8 mouse cellular contexts compared by ENCODE assay signal in genomic region chr1:131199976-131200375, GRCm38 (mm10). TPM values are rescaled to one million over a fixed set of nuclear protein-coding genes. Genes with fewer than 3 reads are reported as not detected.
DNase-seq lines count a peak whose midpoint lies in the region; ATAC-seq and TF ChIP-seq lines count a peak whose summit lies in the region.

No protein-coding gene starts in this region.

- TF ChIP-seq EP300 in lung, postnatal 0 days (IDR thresholded peaks at IDR 0.05) = no peak
- no peak for TF ChIP-seq EP300 in stomach, postnatal 0 days (optimal IDR thresholded peaks at IDR 0.05)

- DNase-seq in forebrain, embryonic 10.5 days (ENCODE audit: extremely low spot score, low spot score) = no peak
- no peak for DNase-seq in forebrain, postnatal 0 days
- peak; percentile 95 for DNase-seq in CD4-positive helper T cell, adult 2 months (ENCODE audit: low read depth, low spot score)
- peak; percentile 59 for DNase-seq in intestine, embryonic 14.5 days (ENCODE audit: low spot score)
- DNase-seq in lung, postnatal 0 days (ENCODE audit: low spot score) = peak; percentile 72
- DNase-seq in stomach, postnatal 0 days (ENCODE audit: low spot score) = peak; percentile 61
- no peak for DNase-seq in right cerebral cortex, postnatal 4 days

- no peaks in the 10 kb centered on the region for H3K9me3 ChIP-seq in forebrain, embryonic 10.5 days
- no peaks in the 10 kb centered on the region for H3K9me3 ChIP-seq in forebrain, postnatal 0 days (ENCODE audit: low read length)
- H3K9me3 ChIP-seq in intestine, embryonic 14.5 days (ENCODE audit: control insufficient read depth, low read length) = no peaks in the 10 kb centered on the region
- H3K9me3 ChIP-seq in lung, postnatal 0 days (ENCODE audit: low read length) = no peaks in the 10 kb centered on the region
- H3K9me3 ChIP-seq in stomach, postnatal 0 days (ENCODE audit: control insufficient read depth, low read length) = no peaks in the 10 kb centered on the region

- H3K27ac ChIP-seq in forebrain, embryonic 10.5 days = peak overlapping the region; percentile 46
- no peak overlapping the region for H3K27ac ChIP-seq in forebrain, postnatal 0 days (ENCODE audit: low read depth, low read length)
- H3K27ac ChIP-seq in intestine, embryonic 14.5 days (ENCODE audit: low read depth) = no peak overlapping the region
- 0 out of 2 replicates have a peak overlapping the region, but pooled peaks have one; percentile 20 for H3K27ac ChIP-seq in lung, postnatal 0 days (ENCODE audit: low read length)
- peak overlapping the region; percentile 65 for H3K27ac ChIP-seq in stomach, postnatal 0 days (replicated peaks)

- no peak for TF ChIP-seq CTCF in forebrain, postnatal 0 days (IDR thresholded peaks at IDR 0.05; ENCODE audit: low read depth)
- peak; percentile 31; the same call in 1 of the 2 replicates for TF ChIP-seq CTCF in lung, postnatal 0 days (IDR thresholded peaks at IDR 0.05)
- TF ChIP-seq CTCF in stomach, postnatal 0 days (IDR thresholded peaks at IDR 0.05; ENCODE audit: low read depth) = peak; percentile 56

- no peak overlapping the region for H3K4me2 ChIP-seq in forebrain, postnatal 0 days (ENCODE audit: low read depth)
- no peak overlapping the region for H3K4me2 ChIP-seq in intestine, embryonic 14.5 days (ENCODE audit: low read length)
- no peak overlapping the region for H3K4me2 ChIP-seq in lung, postnatal 0 days (replicated peaks; ENCODE audit: low read depth, low read length)
- H3K4me2 ChIP-seq in stomach, postnatal 0 days (replicated peaks; ENCODE audit: low read depth) = 0 out of 2 replicates have a peak overlapping the region, but pooled peaks have one; percentile 5

- ATAC-seq in forebrain, postnatal 0 days = no peak
- ATAC-seq in common myeloid progenitor, adult 5-6 weeks (replicated peaks; ENCODE audit: low read depth, poor library complexity, severe bottlenecking) = peak; percentile 92
- peak; percentile 47; the same call in 1 of the 2 replicates for ATAC-seq in intestine, embryonic 14.5 days (replicated peaks; ENCODE audit: low FRiP score, low TSS enrichment, low read depth)
- ATAC-seq in lung, postnatal 0 days = peak; percentile 63
- peak; percentile 73 for ATAC-seq in stomach, postnatal 0 days (ENCODE audit: low FRiP score, low TSS enrichment)

- no peaks in the 10 kb centered on the region for H3K27me3 ChIP-seq in forebrain, embryonic 10.5 days (ENCODE audit: poor library complexity, severe bottlenecking)
- no peaks in the 10 kb centered on the region for H3K27me3 ChIP-seq in forebrain, postnatal 0 days (ENCODE audit: insufficient read depth, low read length)
- H3K27me3 ChIP-seq in intestine, embryonic 14.5 days (replicated peaks; ENCODE audit: control insufficient read depth, insufficient read depth, low read length) = no peaks in the 10 kb centered on the region
- H3K27me3 ChIP-seq in lung, postnatal 0 days (replicated peaks; ENCODE audit: insufficient read depth, low read length) = no peaks in the 10 kb centered on the region
- no peaks in the 10 kb centered on the region for H3K27me3 ChIP-seq in stomach, postnatal 0 days (ENCODE audit: control insufficient read depth, insufficient read depth, low read length)

- peaks cover 14% of the 10 kb centered on the region for H3K4me1 ChIP-seq in forebrain, embryonic 10.5 days
- H3K4me1 ChIP-seq in forebrain, postnatal 0 days (ENCODE audit: insufficient read depth) = no peaks in the 10 kb centered on the region
- H3K4me1 ChIP-seq in intestine, embryonic 14.5 days (replicated peaks; ENCODE audit: control insufficient read depth, insufficient read depth, low read length) = peaks cover 9% of the 10 kb centered on the region; the same call in 1 of the 2 replicates
- H3K4me1 ChIP-seq in lung, postnatal 0 days (ENCODE audit: insufficient read depth, low read depth, low read length) = no peaks in the 10 kb centered on the region
- peaks cover 11% of the 10 kb centered on the region for H3K4me1 ChIP-seq in stomach, postnatal 0 days (replicated peaks; ENCODE audit: control insufficient read depth, insufficient read depth)

- no peak overlapping the region for H3K9ac ChIP-seq in forebrain, postnatal 0 days
- no peak overlapping the region for H3K9ac ChIP-seq in intestine, embryonic 14.5 days (ENCODE audit: low read length)
- no peak overlapping the region for H3K9ac ChIP-seq in lung, postnatal 0 days (replicated peaks; ENCODE audit: low read depth)
- no peak overlapping the region for H3K9ac ChIP-seq in stomach, postnatal 0 days (ENCODE audit: low read length)

- 58% methylated on average over 12 of the region's 12 CpGs for WGBS in forebrain, embryonic 10.5 days
- WGBS in forebrain, postnatal 0 days = 67% methylated on average over 12 of the region's 12 CpGs
- 46% methylated on average over 12 of the region's 12 CpGs for WGBS in intestine, embryonic 14.5 days
- 38% methylated on average over 11 of the region's 12 CpGs for WGBS in lung, postnatal 0 days
- 44% methylated on average over 12 of the region's 12 CpGs for WGBS in stomach, postnatal 0 days

- H3K4me3 ChIP-seq in forebrain, embryonic 10.5 days = no peak overlapping the region
- H3K4me3 ChIP-seq in forebrain, postnatal 0 days (ENCODE audit: low read depth, low read length) = no peak overlapping the region
- no peak overlapping the region for H3K4me3 ChIP-seq in intestine, embryonic 14.5 days (ENCODE audit: low read depth, low read length)
- H3K4me3 ChIP-seq in lung, postnatal 0 days (ENCODE audit: low read depth, low read length) = peak overlapping the region; percentile 10; the same call in 1 of the 2 replicates
- no peak overlapping the region; the same call in 1 of the 2 replicates for H3K4me3 ChIP-seq in stomach, postnatal 0 days (ENCODE audit: low read depth, low read length)

- no peaks in the 10 kb centered on the region for H3K36me3 ChIP-seq in forebrain, embryonic 10.5 days (replicated peaks)
- no peaks in the 10 kb centered on the region for H3K36me3 ChIP-seq in forebrain, postnatal 0 days (ENCODE audit: insufficient read depth)
- no peaks in the 10 kb centered on the region for H3K36me3 ChIP-seq in intestine, embryonic 14.5 days (ENCODE audit: control insufficient read depth, insufficient read depth, low read length)
- no peaks in the 10 kb centered on the region for H3K36me3 ChIP-seq in lung, postnatal 0 days (ENCODE audit: insufficient read depth, low read length)
- no peaks in the 10 kb centered on the region for H3K36me3 ChIP-seq in stomach, postnatal 0 days (ENCODE audit: control insufficient read depth, insufficient read depth, low read length)

RNA-seq across cellular contexts. Expression of gene Rassf5, which starts 45.1 kb away (rescaled TPM):
- 0.69 and 0.95 TPM in 2 replicates for polyA plus RNA-seq in forebrain, embryonic 10.5 days (2016; fragmentation: Nextera tagmentation; extraction: Ambion mirVana)
- total RNA-seq in forebrain, postnatal 0 days (2014; rRNA removed) = 2.2 and 6.7 TPM in 2 replicates
- 1.6 and 2.7 TPM in 2 replicates for polyA plus RNA-seq in forebrain, postnatal 0 days (2015; fragmentation: Nextera tagmentation; extraction: Ambion mirVana)
- total RNA-seq in common myeloid progenitor, adult 5-6 weeks (2017) = 48.2 and 49.4 TPM in 2 replicates
- 2.7 and 2.9 TPM in 2 replicates for polyA plus RNA-seq in intestine, embryonic 14.5 days (2014; fragmentation: Nextera tagmentation; extraction: Ambion mirVana)
- polyA plus RNA-seq in lung, postnatal 0 days (2015; fragmentation: Nextera tagmentation; extraction: Ambion mirVana) = 7.5 and 8.3 TPM in 2 replicates
- polyA plus RNA-seq in stomach, postnatal 0 days (2015; fragmentation: Nextera tagmentation; extraction: Ambion mirVana) = 7.9 and 8.6 TPM in 2 replicates

RNA-seq across cellular contexts. Expression of gene Eif2d, which starts 47.0 kb away (rescaled TPM):
- 66.9 and 70.2 TPM in 2 replicates for polyA plus RNA-seq in forebrain, embryonic 10.5 days (2016; fragmentation: Nextera tagmentation; extraction: Ambion mirVana)
- total RNA-seq in forebrain, postnatal 0 days (2014; rRNA removed) = 38.5 and 41.6 TPM in 2 replicates
- 49.3 and 49.8 TPM in 2 replicates for polyA plus RNA-seq in forebrain, postnatal 0 days (2015; fragmentation: Nextera tagmentation; extraction: Ambion mirVana)
- total RNA-seq in common myeloid progenitor, adult 5-6 weeks (2017) = 28.7 and 32.8 TPM in 2 replicates
- 62.8 and 66.0 TPM in 2 replicates for polyA plus RNA-seq in intestine, embryonic 14.5 days (2014; fragmentation: Nextera tagmentation; extraction: Ambion mirVana)
- 36.3 and 42.5 TPM in 2 replicates for polyA plus RNA-seq in lung, postnatal 0 days (2015; fragmentation: Nextera tagmentation; extraction: Ambion mirVana)
- 36.3 and 38.8 TPM in 2 replicates for polyA plus RNA-seq in stomach, postnatal 0 days (2015; fragmentation: Nextera tagmentation; extraction: Ambion mirVana)

Comparison
In these comparisons a context has a peak if more than half of its experiments do, and no peak if none do; other contexts are left out.
1. H3K27ac ChIP-seq: peak in forebrain, embryonic 10.5 days (single experiment), lung, postnatal 0 days (single experiment) and stomach, postnatal 0 days (single experiment); none in forebrain, postnatal 0 days (single experiment) and intestine, embryonic 14.5 days (single experiment).
2. DNase-seq: peak in CD4-positive helper T cell, adult 2 months (single experiment), intestine, embryonic 14.5 days (single experiment), lung, postnatal 0 days (single experiment) and stomach, postnatal 0 days (single experiment); none in forebrain, embryonic 10.5 days (single experiment), forebrain, postnatal 0 days (single experiment) and right cerebral cortex, postnatal 4 days (single experiment).